Mouse (Mus musculus) forebrain, embryonic 12.5 days (tissue): Measurements from ENCODE around the gene Klra6. TPM values are rescaled to one million over a fixed set of nuclear protein-coding genes. Genes with fewer than 3 reads are reported as not detected.
"Not testable (repeated sequence)": the region's sequence is repeated elsewhere in the genome, so short reads cannot be mapped to it uniquely, and the experiment has no call there.

Source experiments
- ATAC-seq: fragments of 200-750 bp; cut with Nextera tagmentation; 2 replicates; pipeline ENCODE4 v1.8.0; 2017; ENCODE audit warnings: moderate TSS enrichment; ENCODE audit not compliant: low FRiP score
- H3K27ac ChIP-seq: fragments of 300-500 bp; sonication (generic); 2 replicates; pipeline ENCODE4 v1.5.1; 2016; ENCODE audit warnings: mild to moderate bottlenecking
- H3K27me3 ChIP-seq: fragments of 300-500 bp; sonication (generic); 2 replicates; pipeline ENCODE4 v1.6.1; 2016; ENCODE audit warnings: mild to moderate bottlenecking
- H3K36me3 ChIP-seq: fragments of 300-500 bp; sonication (generic); replicated peaks from 2 replicates; pipeline ENCODE4 v1.6.1; 2016; ENCODE audit warnings: mild to moderate bottlenecking
- H3K4me1 ChIP-seq: fragments of 300-500 bp; sonication (generic); 2 replicates; pipeline ENCODE4 v1.6.1; 2016
- H3K4me2 ChIP-seq: fragments of 300-500 bp; sonication (generic); 2 replicates; pipeline ENCODE4 v1.6.1; 2016; ENCODE audit warnings: mild to moderate bottlenecking, moderate library complexity
- H3K4me3 ChIP-seq: fragments of 300-500 bp; sonication (generic); replicated peaks from 2 replicates; pipeline ENCODE4 v1.5.1; 2016; ENCODE audit warnings: mild to moderate bottlenecking
- H3K9ac ChIP-seq: fragments of 300-500 bp; sonication (generic); 2 replicates; pipeline ENCODE4 v1.6.1; 2016; ENCODE audit warnings: mild to moderate bottlenecking
- H3K9me3 ChIP-seq: fragments of 300-500 bp; sonication (generic); 2 replicates; pipeline ENCODE4 v1.6.1; 2016
- WGBS: fragments of 180-500 bp; shearing (Covaris S2); methylation state at CpG from one replicate; pipeline ENCODE4 v1.1.7; 2016; 5-methylcytosine and 5-hydroxymethylcytosine counted together
- polyA plus RNA-seq: library from polyadenylated mRNA; unstranded; fragments of >200 nt; fragmentation: Nextera tagmentation; extraction: Ambion mirVana; gene quantifications from 2 replicates; pipeline ENCODE4 v1.2.1, GENCODE M21; 2016

The Klra6 gene
- not detected in 2 replicates for polyA plus RNA-seq

- no peak within 1 kb of the TSS for H3K4me2 ChIP-seq
- no peak for ATAC-seq
- 84% methylated on average over 4 of the region's 4 CpGs for WGBS
These were observed at the start of gene Klra6 for GRCm38 (mm10) chr6:130026854-130027253. Gene Klra6, minus strand, starts transcription at chr6:130026954.

GRCm38 (mm10) chr6:130067171-130067570, 40.4 kb upstream of the Klra6 start, which contains the start of gene Klra4:
Gene Klra4, minus strand, starts transcription at chr6:130067271.
- not testable (repeated sequence) for H3K4me2 ChIP-seq, H3K36me3 ChIP-seq, ATAC-seq, H3K27ac ChIP-seq, H3K9me3 ChIP-seq, H3K4me1 ChIP-seq, H3K9ac ChIP-seq, H3K4me3 ChIP-seq, H3K27me3 ChIP-seq
- 79% methylated on average over 1 of the region's 1 CpGs for WGBS

More at GRCm38 (mm10) chr6:130026854-130027253, at the start of gene Klra6:
- no peaks in the 10 kb centered on the region for H3K27me3 ChIP-seq
- no peak within 1 kb of the TSS for H3K27ac ChIP-seq
- no peak within 1 kb of the TSS for H3K4me3 ChIP-seq
- H3K9ac ChIP-seq = no peak within 1 kb of the TSS
- no peaks in the 10 kb centered on the region for H3K4me1 ChIP-seq
- H3K36me3 ChIP-seq = no peaks in the 10 kb centered on the region
- no peaks in the 10 kb centered on the region; the same call in 1 of the 2 replicates for H3K9me3 ChIP-seq

- H3K4me1 ChIP-seq = no peaks in the 10 kb centered on the region
- H3K9ac ChIP-seq = no peak overlapping the region
- ATAC-seq = no peak
- no peak overlapping the region for H3K27ac ChIP-seq
- no peak overlapping the region for H3K4me2 ChIP-seq
- H3K9me3 ChIP-seq = peaks cover 4% of the 10 kb centered on the region; the same call in 1 of the 2 replicates
- no peaks in the 10 kb centered on the region for H3K36me3 ChIP-seq
- no peaks in the 10 kb centered on the region for H3K27me3 ChIP-seq
- WGBS = 75% methylated on average over 5 of the region's 5 CpGs
- H3K4me3 ChIP-seq = no peak overlapping the region
These were observed 38.4 kb upstream of the Klra6 start for GRCm38 (mm10) chr6:130065196-130065595.

GRCm38 (mm10) chr6:130035146-130035545, 8.4 kb upstream of the Klra6 start:
- H3K9ac ChIP-seq, H3K4me3 ChIP-seq, H3K9me3 ChIP-seq, H3K27me3 ChIP-seq, H3K36me3 ChIP-seq, H3K4me1 ChIP-seq, ATAC-seq, H3K4me2 ChIP-seq, H3K27ac ChIP-seq: not testable (repeated sequence)
- 54% methylated on average over 4 of the region's 4 CpGs for WGBS

GRCm38 (mm10) chr6:130031493-130032089, 4.8 kb upstream of the Klra6 start:
- ATAC-seq, H3K4me3 ChIP-seq, H3K9ac ChIP-seq, H3K27ac ChIP-seq, H3K36me3 ChIP-seq, H3K4me2 ChIP-seq, H3K9me3 ChIP-seq, H3K4me1 ChIP-seq, H3K27me3 ChIP-seq: not testable (repeated sequence)

Other genes starting within 250 kb of the Klra6 start
- not detected in 2 replicates for gene Gm156, start 242.7 kb downstream of the Klra6 start, polyA plus RNA-seq
- gene Gm17631, start 164.3 kb downstream of the Klra6 start, polyA plus RNA-seq = not detected in 2 replicates
- not detected in 2 replicates for gene Klra17, start 150.3 kb downstream of the Klra6 start, polyA plus RNA-seq
- not detected in 2 replicates for gene Klra5, start 109.3 kb downstream of the Klra6 start, polyA plus RNA-seq
- gene Klra4, start 40.3 kb upstream of the Klra6 start, polyA plus RNA-seq = not detected in 2 replicates
- gene Klra8, start 102.9 kb upstream of the Klra6 start, polyA plus RNA-seq = not detected in 2 replicates
- gene Klra9, start 166.2 kb upstream of the Klra6 start, polyA plus RNA-seq = not detected in 2 replicates
- not detected in 2 replicates for gene Klra7, start 206.4 kb upstream of the Klra6 start, polyA plus RNA-seq